Mouse (Mus musculus) midbrain, embryonic 16.5 days (tissue): ENCODE results near the gene Zfp326. TPM values are rescaled to one million over a fixed set of nuclear protein-coding genes. Genes with fewer than 3 reads are reported as not detected.

ENCODE experiments used
- polyA plus RNA-seq: library from polyadenylated mRNA; unstranded; fragments of >200 nt; fragmentation: Nextera tagmentation; extraction: Ambion mirVana; gene quantifications from 2 replicates; pipeline ENCODE4 v1.2.1, GENCODE M21; 2015

The Zfp326 gene
- polyA plus RNA-seq, 1 experiment from 2014 or later, result 40.6 TPM

Other genes starting within 250 kb of the Zfp326 start
- gene Lrrc8d, start 176.6 kb upstream of the Zfp326 start, polyA plus RNA-seq, result 33.9 and 35.9 TPM in 2 replicates